In the genomic region with DNA sequence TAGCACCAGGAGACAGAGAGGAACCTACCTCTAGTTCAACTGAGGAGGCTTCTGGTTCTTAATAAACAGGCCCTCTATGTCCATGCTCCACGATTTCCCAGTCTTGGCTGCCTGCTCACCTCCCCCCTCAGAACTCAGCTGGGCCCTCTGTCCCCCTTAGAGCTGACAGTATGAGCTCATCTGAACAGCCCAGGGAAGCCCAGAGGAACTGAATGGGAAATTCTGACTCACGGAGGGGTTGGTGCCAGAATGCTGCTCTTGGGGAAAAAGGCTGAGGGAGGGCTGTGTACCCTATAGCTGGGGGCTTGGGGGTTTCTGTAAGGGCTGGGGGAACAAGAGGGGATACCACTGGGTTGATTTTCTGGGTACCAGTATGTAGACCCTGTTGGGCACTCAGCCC, we compare ENCODE assay signal across 10 mouse cellular contexts.
A peak's percentile ranks its signal among the peaks of the same experiment; 100 is the strongest.
DNase-seq lines count a peak whose midpoint lies in the region; ATAC-seq and TF ChIP-seq lines count a peak whose summit lies in the region.
"Had no signal": no experiment of that assay in that cellular context is flagged by ENCODE, and none has a peak within 500 bp of the region (broad histone marks: within the 10 kb centered on the region; RNA-seq: fewer than 3 reads in every experiment).

No protein-coding gene starts in this region.

- peaks cover 14% of the 10 kb centered on the region for H3K4me1 ChIP-seq in embryonic fibroblast, embryonic 13.5 days (ENCODE audit: control insufficient read depth, insufficient read depth, low read length)
- H3K4me1 ChIP-seq: embryonic facial prominence, embryonic 12.5 days had no signal

- 0 out of 2 replicates have a peak, but pooled peaks have one; percentile 24 for ATAC-seq in frontal cortex, adult (ENCODE audit: low TSS enrichment)

- DNase-seq in frontal cortex, postnatal 36 days (ENCODE audit: low spot score in 2 of 2) = no peak
- peak; percentile 58 for DNase-seq in 3134 (ENCODE audit: extremely low read depth, insufficient read length, low spot score)
- DNase-seq in heart, postnatal 4 days = peak; percentile 70
- no peak for DNase-seq in cerebellum, adult 8-10 months
- DNase-seq in layer of hippocampus, postnatal 25 days (ENCODE audit: extremely low spot score in 1 of 2, low spot score in 1 of 2) = no peak
- DNase-seq in right cerebral cortex, postnatal 25 days = no peak
- DNase-seq: kidney, adult 8-10 months had no signal

- TF ChIP-seq POLR2A in embryonic fibroblast, embryonic 13.5 days (IDR thresholded peaks at IDR 0.05; ENCODE audit: low read depth, low read length) = no peak

- no peak overlapping the region for H3K4me3 ChIP-seq in embryonic fibroblast, embryonic 13.5 days (ENCODE audit: insufficient read depth, low read length)
- H3K4me3 ChIP-seq: embryonic facial prominence, embryonic 12.5 days had no signal

- no peak for TF ChIP-seq CTCF in embryonic fibroblast, embryonic 13.5 days (IDR thresholded peaks at IDR 0.05; ENCODE audit: borderline replicate concordance, insufficient read depth, low read length)

- peak overlapping the region; percentile 93 for H3K27ac ChIP-seq in embryonic fibroblast, embryonic 13.5 days (ENCODE audit: insufficient read depth, low read length)
- H3K27ac ChIP-seq: embryonic facial prominence, embryonic 12.5 days had no signal

Comparison
In these comparisons a context has a peak if more than half of its experiments do, and no peak if none do; other contexts are left out.
1. DNase-seq: peak in 3134 (single experiment) and heart, postnatal 4 days (single experiment); none in frontal cortex, postnatal 36 days (0 of 2), cerebellum, adult 8-10 months (single experiment), layer of hippocampus, postnatal 25 days (0 of 2) and right cerebral cortex, postnatal 25 days (single experiment).